19 mouse cellular contexts compared by ENCODE assay signal in the genomic region with DNA sequence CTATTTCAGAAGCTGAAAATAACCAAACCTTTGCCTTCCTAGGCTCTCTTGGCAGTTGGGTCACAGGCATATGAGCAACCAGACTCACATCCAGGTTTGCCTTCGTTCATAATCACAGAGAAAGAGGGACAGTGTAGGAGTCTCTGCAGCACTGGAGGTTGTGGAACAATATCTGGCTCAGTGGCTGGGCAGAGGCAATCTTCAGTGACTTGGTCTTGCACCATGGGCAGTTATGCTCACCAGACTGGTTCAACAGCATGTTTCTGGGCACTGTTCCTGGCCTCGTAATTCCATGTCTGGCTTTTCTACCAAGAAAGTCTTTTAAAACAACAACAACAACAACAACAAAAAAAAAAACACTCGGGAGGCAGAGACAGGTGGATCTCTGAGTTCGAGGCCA. TPM values are rescaled to one million over a fixed set of nuclear protein-coding genes. Genes with fewer than 3 reads are reported as not detected.
"Had no signal": no experiment of that assay in that cellular context is flagged by ENCODE, and none has a peak within 500 bp of the region (broad histone marks: within the 10 kb centered on the region; RNA-seq: fewer than 3 reads in every experiment).

No protein-coding gene starts in this region.

- H3K27me3 ChIP-seq: neural tube, embryonic 12.5 days; neural tube, embryonic 13.5 days; neural tube, embryonic 15.5 days; stomach, embryonic 15.5 days had no signal

- H3K27ac ChIP-seq: neural tube, embryonic 12.5 days; neural tube, embryonic 13.5 days; neural tube, embryonic 15.5 days; stomach, embryonic 15.5 days; stomach, postnatal 0 days had no signal

- H3K4me2 ChIP-seq: neural tube, embryonic 12.5 days; neural tube, embryonic 13.5 days; neural tube, embryonic 15.5 days; stomach, embryonic 15.5 days had no signal

- H3K4me1 ChIP-seq: neural tube, embryonic 12.5 days; neural tube, embryonic 13.5 days; neural tube, embryonic 15.5 days; stomach, embryonic 15.5 days had no signal

- H3K9me3 ChIP-seq: neural tube, embryonic 12.5 days; neural tube, embryonic 13.5 days; neural tube, embryonic 15.5 days; stomach, embryonic 15.5 days had no signal

- H3K9ac ChIP-seq: neural tube, embryonic 12.5 days; neural tube, embryonic 13.5 days; neural tube, embryonic 15.5 days; stomach, embryonic 15.5 days had no signal

- H3K36me3 ChIP-seq: neural tube, embryonic 12.5 days; neural tube, embryonic 13.5 days; neural tube, embryonic 15.5 days; stomach, embryonic 15.5 days had no signal

- DNase-seq: retina, postnatal 1 day; right cerebral cortex, adult 18-20 months; right cerebral cortex, postnatal 14 days; right cerebral cortex, postnatal 25 days; right cerebral cortex, postnatal 4 days; spleen, adult 18-20 months; thymus, adult 18-20 months; thymus, adult 2 months; thymus, postnatal 14 days; thymus, postnatal 25 days; thymus, postnatal 36 days; thymus, postnatal 4 days had no signal

- H3K4me3 ChIP-seq: neural tube, embryonic 12.5 days; neural tube, embryonic 13.5 days; neural tube, embryonic 15.5 days; stomach, embryonic 15.5 days had no signal

RNA-seq across cellular contexts. Expression of a gene that starts 16.6 kb away (rescaled TPM):
- polyA plus RNA-seq: neural tube, embryonic 12.5 days; neural tube, embryonic 14.5 days; stomach, embryonic 14.5 days; stomach, embryonic 15.5 days; stomach, postnatal 0 days had no signal
